Mouse (Mus musculus): ENCODE data around the gene Sugp2. TPM values are rescaled to one million over a fixed set of nuclear protein-coding genes. Genes with fewer than 3 reads are reported as not detected.
"Not testable (repeated sequence)": the region's sequence is repeated elsewhere in the genome, so short reads cannot be mapped to it uniquely, and the experiment has no call there.

Sugp2 gene
- polyA plus RNA-seq, 1 experiment from 2014 or later: 14.3 TPM

DNA sequence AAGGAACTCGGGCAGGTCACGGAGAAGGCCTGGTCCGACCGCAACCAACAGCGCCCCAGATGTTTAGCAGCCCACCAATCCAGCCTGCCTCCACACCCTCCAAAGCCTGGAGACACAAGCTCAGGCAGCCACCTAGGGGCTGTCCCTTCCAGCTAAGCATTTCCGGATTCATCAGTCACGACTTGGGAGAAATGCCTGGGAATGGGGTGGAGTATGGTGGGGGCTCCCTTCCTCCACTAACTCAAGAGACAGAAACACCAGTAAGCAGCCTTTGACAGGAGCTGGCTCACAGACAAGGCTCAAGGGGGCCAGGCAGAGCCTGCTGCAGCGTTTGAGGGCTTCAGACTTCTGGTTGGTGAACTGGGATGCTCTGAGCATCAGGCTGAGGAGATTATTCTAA lies 23.5 kb upstream of the Sugp2 start:
- peaks cover 71% of the 10 kb centered on the region for H3K4me1 ChIP-seq (replicated peaks)
- DNase-seq (no peak), ATAC-seq (ENCODE audit: low read depth) (no peak)
- peak overlapping the region; percentile 80 for H3K4me3 ChIP-seq (replicated peaks)
- H3K9me3 ChIP-seq (replicated peaks): no peaks in the 10 kb centered on the region
- H3K36me3 ChIP-seq: no peaks in the 10 kb centered on the region
- H3K4me2 ChIP-seq: peak overlapping the region; percentile 100
- peak overlapping the region; percentile 32; the same call in 1 of the 2 replicates for H3K27ac ChIP-seq
- no peaks in the 10 kb centered on the region for H3K27me3 ChIP-seq
- H3K9ac ChIP-seq: peak overlapping the region; percentile 91
- WGBS (ENCODE audit: insufficient replicate concordance): 47% methylated on average over 8 of the region's 8 CpGs

DNA sequence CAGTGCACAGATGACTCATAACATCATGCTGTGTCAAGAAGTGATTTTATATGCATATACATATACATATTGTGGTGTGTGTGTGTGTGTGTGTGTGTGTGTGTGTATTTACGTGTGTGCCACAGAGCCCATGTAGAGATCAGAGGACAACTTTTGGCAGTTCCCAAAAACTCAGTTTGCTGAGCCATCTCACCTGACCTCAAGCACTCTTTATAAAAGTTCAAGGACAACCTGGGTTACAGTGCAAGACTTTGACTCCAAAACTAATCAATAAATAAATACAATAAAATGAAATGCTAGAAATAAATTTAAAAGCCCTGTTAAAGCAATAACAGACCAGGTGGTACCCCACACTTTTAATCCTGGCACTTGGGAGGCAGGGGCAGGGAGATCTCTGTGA lies 22.8 kb upstream of the Sugp2 start:
- peak overlapping the region; percentile 80 for H3K4me3 ChIP-seq (replicated peaks)
- H3K27ac ChIP-seq: peak overlapping the region; percentile 83; the same call in 1 of the 2 replicates
- H3K4me1 ChIP-seq (replicated peaks): peaks cover 71% of the 10 kb centered on the region
- no peak for DNase-seq
- peak overlapping the region; percentile 91 for H3K9ac ChIP-seq
- H3K4me2 ChIP-seq: peak overlapping the region; percentile 100
- H3K27me3 ChIP-seq: no peaks in the 10 kb centered on the region
- WGBS (ENCODE audit: insufficient replicate concordance): 48% methylated on average over 1 of the region's 1 CpGs
- H3K9me3 ChIP-seq (replicated peaks): no peaks in the 10 kb centered on the region
- no peaks in the 10 kb centered on the region for H3K36me3 ChIP-seq
- ATAC-seq (ENCODE audit: low read depth): no peak

GRCm38 (mm10) chr8:70211726-70212111 lies 22.3 kb upstream of the Sugp2 start:
- H3K4me2 ChIP-seq: peak overlapping the region; percentile 100
- no peaks in the 10 kb centered on the region for H3K36me3 ChIP-seq
- WGBS (ENCODE audit: insufficient replicate concordance): under 1% methylated on average over 31 of the region's 31 CpGs
- no peak for DNase-seq
- H3K27me3 ChIP-seq: no peaks in the 10 kb centered on the region
- peaks cover 68% of the 10 kb centered on the region for H3K4me1 ChIP-seq (replicated peaks)
- H3K27ac ChIP-seq: peak overlapping the region; percentile 83
- no peaks in the 10 kb centered on the region for H3K9me3 ChIP-seq (replicated peaks)
- H3K4me3 ChIP-seq (replicated peaks): peak overlapping the region; percentile 80
- ATAC-seq (ENCODE audit: low read depth): 0 out of 2 replicates have a peak, but pooled peaks have one; percentile 0
- H3K9ac ChIP-seq: peak overlapping the region; percentile 91

DNA sequence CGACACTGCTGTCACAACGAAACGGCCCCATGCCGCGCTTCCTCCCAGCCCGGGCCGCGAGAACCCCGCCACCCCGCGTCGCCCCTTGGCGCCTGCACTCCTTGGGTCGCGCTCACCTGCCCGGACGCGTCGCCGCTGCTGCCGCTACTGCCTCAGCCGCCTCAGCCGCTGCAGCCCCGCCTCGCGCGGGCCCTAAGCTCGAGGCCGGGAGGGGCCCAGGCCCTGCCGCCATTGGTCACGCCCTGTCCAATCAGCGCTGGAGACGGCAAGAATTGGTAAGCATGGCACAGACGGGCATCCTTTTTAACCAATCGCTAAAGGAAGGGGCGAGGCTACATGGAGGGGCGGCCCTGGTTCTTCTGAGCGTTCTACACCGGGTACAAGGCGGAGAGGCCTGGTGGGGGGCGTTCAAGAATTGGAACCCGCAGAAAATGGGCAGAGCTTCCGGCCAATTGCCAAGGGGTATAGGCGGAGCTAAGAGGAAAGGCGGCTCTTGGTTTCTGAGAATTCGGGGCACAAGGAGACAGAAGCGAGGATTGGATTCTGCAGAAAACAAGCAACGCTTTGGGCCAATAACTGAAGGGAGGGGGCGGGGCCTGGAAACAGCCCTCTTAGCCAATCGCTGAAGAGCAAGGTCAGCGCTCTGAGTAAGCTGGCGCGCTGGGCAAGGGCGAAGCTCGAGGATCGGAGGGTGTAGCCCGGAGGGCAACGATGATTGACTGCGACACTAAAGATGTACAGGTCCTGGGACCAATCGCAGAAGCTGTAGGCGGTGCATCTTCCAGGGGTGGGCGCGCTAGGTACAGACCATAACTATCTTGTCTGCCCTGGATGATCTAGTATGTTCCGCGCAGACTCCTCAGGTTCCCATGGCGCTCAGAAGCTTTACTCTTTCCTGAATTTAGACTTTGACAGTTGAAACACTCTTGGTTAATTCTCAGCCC lies 21.6 kb upstream of the Sugp2 start, which contains the start of gene Slc25a42:
Gene Slc25a42, minus strand, starts transcription at position 194 of the 944 bp plus-strand sequence.
- under 1% methylated on average over 65 of the region's 66 CpGs for WGBS (ENCODE audit: insufficient replicate concordance)
- Histone ChIP-seq H3K4me3 (replicated peaks) (peak within 1 kb of the TSS; percentile 80), H3K9ac (peak within 1 kb of the TSS; percentile 91), H3K27me3 (no peaks in the 10 kb centered on the region), H3K36me3 (no peaks in the 10 kb centered on the region), H3K9me3 (replicated peaks) (no peaks in the 10 kb centered on the region), H3K27ac (peak within 1 kb of the TSS; percentile 85), H3K4me1 (replicated peaks) (peaks cover 61% of the 10 kb centered on the region), H3K4me2 (peak within 1 kb of the TSS; percentile 100)
- peak; percentile 93 for ATAC-seq (ENCODE audit: low read depth)
- DNase-seq: peak; percentile 98

DNA sequence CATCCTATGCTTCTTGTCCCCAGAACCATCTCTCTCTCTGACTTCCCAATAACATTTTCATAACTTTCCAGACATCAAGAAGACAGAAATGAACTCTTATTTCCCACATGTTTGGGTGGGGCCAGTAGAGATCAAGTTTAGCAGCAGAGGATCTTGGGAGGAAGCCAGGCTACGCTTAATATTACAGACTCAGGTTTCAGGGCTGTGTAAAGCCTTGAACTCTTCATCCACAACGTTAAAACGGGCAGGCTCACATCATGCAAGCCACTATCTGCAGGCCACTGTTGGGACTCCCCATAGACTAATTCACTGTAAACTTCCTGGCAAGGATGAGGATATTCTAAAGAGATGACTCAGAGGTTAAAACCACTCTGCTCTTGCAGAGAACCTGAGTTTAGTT lies 19.6 kb upstream of the Sugp2 start:
- 57% methylated on average over 3 of the region's 3 CpGs for WGBS (ENCODE audit: insufficient replicate concordance)
- DNase-seq (no peak), ATAC-seq (ENCODE audit: low read depth) (no peak)
- H3K9me3 ChIP-seq (replicated peaks): no peaks in the 10 kb centered on the region
- no peak overlapping the region for H3K27ac ChIP-seq
- no peaks in the 10 kb centered on the region for H3K36me3 ChIP-seq
- H3K4me2 ChIP-seq: no peak overlapping the region
- peaks cover 50% of the 10 kb centered on the region for H3K4me1 ChIP-seq (replicated peaks)
- no peak overlapping the region for H3K9ac ChIP-seq
- H3K27me3 ChIP-seq: no peaks in the 10 kb centered on the region
- no peak overlapping the region for H3K4me3 ChIP-seq (replicated peaks)

GRCm38 (mm10) chr8:70215092-70215491 lies 18.9 kb upstream of the Sugp2 start:
- H3K9ac ChIP-seq: no peak overlapping the region
- H3K27me3 ChIP-seq: no peaks in the 10 kb centered on the region
- WGBS (ENCODE audit: insufficient replicate concordance): 58% methylated on average over 5 of the region's 5 CpGs
- H3K9me3 ChIP-seq (replicated peaks): no peaks in the 10 kb centered on the region
- no peak overlapping the region for H3K4me3 ChIP-seq (replicated peaks)
- H3K36me3 ChIP-seq: no peaks in the 10 kb centered on the region
- H3K4me2 ChIP-seq: no peak overlapping the region
- ATAC-seq (ENCODE audit: low read depth) (no peak), DNase-seq (no peak)
- no peak overlapping the region for H3K27ac ChIP-seq
- H3K4me1 ChIP-seq (replicated peaks): peaks cover 50% of the 10 kb centered on the region

DNA sequence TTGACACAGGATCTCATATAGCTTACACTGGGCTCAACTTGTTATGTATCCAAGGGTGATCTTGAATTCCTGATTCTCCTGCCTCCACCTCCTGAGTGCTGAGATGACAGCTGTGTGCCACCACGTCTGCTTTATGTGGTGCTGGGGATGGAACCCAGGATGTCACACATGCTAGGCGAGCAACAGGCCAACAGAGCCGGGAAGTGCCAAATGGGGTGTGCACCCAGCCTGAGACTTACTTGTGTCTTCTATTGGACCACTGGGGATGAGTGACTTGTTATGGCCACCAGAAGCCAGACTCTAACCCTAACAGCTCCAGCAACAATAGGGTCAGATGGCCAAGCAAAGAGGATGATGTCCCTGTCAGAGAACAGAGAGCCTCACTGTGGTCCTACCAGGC lies 17.9 kb upstream of the Sugp2 start:
- H3K9ac ChIP-seq; H3K36me3 ChIP-seq; H3K4me3 ChIP-seq (replicated peaks); H3K27me3 ChIP-seq; H3K4me2 ChIP-seq; H3K9me3 ChIP-seq (replicated peaks); DNase-seq; ATAC-seq (ENCODE audit: low read depth); H3K27ac ChIP-seq: not testable (repeated sequence)
- 79% methylated on average over 3 of the region's 3 CpGs for WGBS (ENCODE audit: insufficient replicate concordance)
- H3K4me1 ChIP-seq (replicated peaks): peaks cover 48% of the 10 kb centered on the region

- H3K9me3 ChIP-seq (replicated peaks): no peaks in the 10 kb centered on the region
- no peak overlapping the region for H3K4me3 ChIP-seq (replicated peaks)
- DNase-seq: no peak
- H3K27me3 ChIP-seq: no peaks in the 10 kb centered on the region
- ATAC-seq (ENCODE audit: low read depth): no peak
- WGBS (ENCODE audit: insufficient replicate concordance): 67% methylated on average over 1 of the region's 1 CpGs
- H3K4me2 ChIP-seq: no peak overlapping the region
- H3K9ac ChIP-seq: no peak overlapping the region
- 0 out of 2 replicates have a peak, but pooled peaks cover 3% of the 10 kb centered on the region for H3K36me3 ChIP-seq
- no peak overlapping the region for H3K27ac ChIP-seq
- H3K4me1 ChIP-seq (replicated peaks): peaks cover 44% of the 10 kb centered on the region
Measured at GRCm38 (mm10) chr8:70216566-70216965, 17.5 kb upstream of the Sugp2 start.

DNA sequence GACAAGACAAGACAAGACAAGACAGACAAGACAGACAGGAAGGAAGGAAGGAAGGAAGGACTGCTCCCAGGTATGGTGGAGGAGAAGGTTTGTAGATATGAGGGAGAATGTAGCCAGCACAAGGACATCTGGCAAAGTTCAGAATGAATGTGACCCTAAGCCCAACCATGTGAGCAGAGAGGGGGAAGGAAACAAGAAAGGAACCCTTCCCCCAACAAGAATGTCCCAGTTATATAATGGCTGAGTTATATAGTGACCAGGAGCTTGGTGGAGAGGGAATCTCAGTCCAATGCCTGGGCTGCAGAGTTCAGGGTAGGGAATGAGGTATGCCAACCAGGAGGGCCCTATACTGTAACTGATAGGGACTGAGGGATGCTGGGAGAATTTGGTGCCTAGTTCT lies 16.6 kb upstream of the Sugp2 start:
- Histone ChIP-seq H3K4me1 (replicated peaks) (peaks cover 41% of the 10 kb centered on the region), H3K27ac (no peak overlapping the region), H3K9me3 (replicated peaks) (no peaks in the 10 kb centered on the region), H3K9ac (no peak overlapping the region), H3K36me3 (peaks cover 11% of the 10 kb centered on the region), H3K27me3 (no peaks in the 10 kb centered on the region), H3K4me3 (replicated peaks) (no peak overlapping the region), H3K4me2 (no peak overlapping the region)
- DNase-seq (no peak), ATAC-seq (ENCODE audit: low read depth) (no peak)

DNA sequence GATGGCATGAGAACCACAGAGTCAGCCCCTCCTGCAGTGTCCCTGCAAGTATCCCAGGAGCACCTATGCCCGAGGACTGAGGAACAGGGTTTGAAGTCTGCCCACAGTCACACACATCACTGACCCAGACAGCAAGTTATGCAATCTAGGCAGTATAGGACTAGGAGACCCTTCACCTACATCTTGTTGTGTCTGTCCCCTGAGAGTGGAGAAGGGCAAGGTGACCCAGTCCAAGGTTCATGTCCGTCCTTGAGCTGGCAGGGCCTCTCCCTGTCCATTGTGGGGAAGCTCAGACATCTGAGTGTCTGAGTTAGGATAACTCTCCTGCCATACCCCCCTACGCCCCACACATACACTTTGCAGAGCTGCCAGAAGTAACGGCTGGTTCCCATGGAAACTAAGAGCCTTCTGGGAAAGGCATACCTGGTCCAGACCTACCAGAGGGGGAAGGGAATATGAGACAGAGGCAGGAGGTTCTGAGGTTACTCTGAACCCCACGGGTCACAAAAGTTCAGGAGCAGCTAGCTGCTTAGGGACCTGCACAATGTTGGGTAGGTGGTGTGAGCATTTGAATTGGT lies 14.8 kb upstream of the Sugp2 start:
- Histone ChIP-seq H3K27me3 (no peaks in the 10 kb centered on the region), H3K9ac (no peak overlapping the region), H3K4me3 (replicated peaks) (no peak overlapping the region), H3K9me3 (replicated peaks) (no peaks in the 10 kb centered on the region), H3K4me1 (replicated peaks) (peaks cover 27% of the 10 kb centered on the region), H3K36me3 (peaks cover 29% of the 10 kb centered on the region), H3K27ac (no peak overlapping the region), H3K4me2 (no peak overlapping the region)
- DNase-seq: no peak
- ATAC-seq (ENCODE audit: low read depth): peak; percentile 18; the same call in 1 of the 2 replicates
- WGBS (ENCODE audit: insufficient replicate concordance): 61% methylated on average over 5 of the region's 5 CpGs

GRCm38 (mm10) chr8:70220236-70220840 lies 13.7 kb upstream of the Sugp2 start:
- peaks cover 40% of the 10 kb centered on the region for H3K36me3 ChIP-seq
- H3K9me3 ChIP-seq (replicated peaks): no peaks in the 10 kb centered on the region
- no peak overlapping the region for H3K9ac ChIP-seq
- WGBS (ENCODE audit: insufficient replicate concordance): 62% methylated on average over 8 of the region's 8 CpGs
- peak; percentile 18; the same call in 1 of the 2 replicates for ATAC-seq (ENCODE audit: low read depth)
- peaks cover 25% of the 10 kb centered on the region for H3K4me1 ChIP-seq (replicated peaks)
- no peak overlapping the region for H3K4me2 ChIP-seq
- H3K27ac ChIP-seq: 0 out of 2 replicates have a peak overlapping the region, but pooled peaks have one; percentile 4
- no peak overlapping the region for H3K4me3 ChIP-seq (replicated peaks)
- DNase-seq: no peak
- no peaks in the 10 kb centered on the region for H3K27me3 ChIP-seq
